Mouse (Mus musculus) bone marrow, adult 2 months (tissue): ENCODE data around the gene Zfp260. TPM values are rescaled to one million over a fixed set of nuclear protein-coding genes. Genes with fewer than 3 reads are reported as not detected.
"Not testable (repeated sequence)": the region's sequence is repeated elsewhere in the genome, so short reads cannot be mapped to it uniquely, and the experiment has no call there.

ENCODE experiments used
- H3K27ac ChIP-seq: fragments of 200-500 bp; 2 replicates; pipeline ENCODE4 v1.5.1; 2012; ENCODE audit warnings: low read depth, mild to moderate bottlenecking, control low read depth, inconsistent platforms, low read length; ENCODE audit not compliant: control insufficient read depth, poor library complexity, insufficient read depth
- H3K4me1 ChIP-seq: fragments of 200-500 bp; 2 replicates; pipeline ENCODE4 v1.6.1; 2011; ENCODE audit warnings: low read length; ENCODE audit not compliant: control insufficient read depth, insufficient read depth
- H3K4me3 ChIP-seq: fragments of 200-500 bp; replicated peaks from 2 replicates; pipeline ENCODE3; 2011; ENCODE audit warnings: mild to moderate bottlenecking, low read depth, low read length, control low read depth; ENCODE audit not compliant: control insufficient read depth
- CTCF ChIP-seq: fragments of 200-500 bp; IDR thresholded peaks from 2 replicates; pipeline ENCODE4 v1.5.1; 2011; ENCODE audit warnings: low read length, control low read depth; ENCODE audit not compliant: control insufficient read depth, insufficient read depth
- POLR2A ChIP-seq: fragments of 200-500 bp; IDR thresholded peaks from 2 replicates; pipeline ENCODE4 v1.6.1; 2011; ENCODE audit warnings: low read depth, mild to moderate bottlenecking, control low read depth, low read length, borderline replicate concordance; ENCODE audit not compliant: control insufficient read depth
- WGBS: fragments of 180-500 bp; shearing (Covaris S2); methylation state at CpG from one replicate; pipeline ENCODE4 v1.1.7; 2018; 5-methylcytosine and 5-hydroxymethylcytosine counted together
- polyA plus RNA-seq: library from polyadenylated mRNA; stranded (reverse); fragments of >200 nt; gene quantifications from 2 replicates; pipeline ENCODE4 v1.2.4, GENCODE M21; 2011; ENCODE audit warnings: low replicate concordance; ENCODE audit not compliant: missing spikeins, insufficient read depth, insufficient read length

Gene Zfp260
- polyA plus RNA-seq, 1 experiment, result 27.6 TPM

GRCm38 (mm10) chr7:30095551-30096125, 1.1 kb downstream of the Zfp260 start:
- Histone ChIP-seq H3K27ac (no peak overlapping the region), H3K4me3 (no peak overlapping the region), H3K4me1 (peaks cover 3% of the 10 kb centered on the region; the same call in 1 of the 2 replicates)
- WGBS, result 7% methylated on average over 5 of the region's 5 CpGs
- TF ChIP-seq CTCF (no peak), POLR2A (no peak)

GRCm38 (mm10) chr7:30099297-30099696, 4.7 kb downstream of the Zfp260 start:
- Histone ChIP-seq H3K4me3 (no peak overlapping the region), H3K4me1 (peaks cover 1% of the 10 kb centered on the region; the same call in 1 of the 2 replicates), H3K27ac (no peak overlapping the region)
- 87% methylated on average over 13 of the region's 13 CpGs for WGBS
- TF ChIP-seq POLR2A (no peak), CTCF (no peak)

- Histone ChIP-seq H3K4me3 (no peak overlapping the region), H3K27ac (no peak overlapping the region), H3K4me1 (no peaks in the 10 kb centered on the region)
- no peak for TF ChIP-seq POLR2A
- WGBS, result 93% methylated on average over 5 of the region's 5 CpGs
Measured at GRCm38 (mm10) chr7:30116076-30116475, 21.5 kb downstream of the Zfp260 start.

DNA sequence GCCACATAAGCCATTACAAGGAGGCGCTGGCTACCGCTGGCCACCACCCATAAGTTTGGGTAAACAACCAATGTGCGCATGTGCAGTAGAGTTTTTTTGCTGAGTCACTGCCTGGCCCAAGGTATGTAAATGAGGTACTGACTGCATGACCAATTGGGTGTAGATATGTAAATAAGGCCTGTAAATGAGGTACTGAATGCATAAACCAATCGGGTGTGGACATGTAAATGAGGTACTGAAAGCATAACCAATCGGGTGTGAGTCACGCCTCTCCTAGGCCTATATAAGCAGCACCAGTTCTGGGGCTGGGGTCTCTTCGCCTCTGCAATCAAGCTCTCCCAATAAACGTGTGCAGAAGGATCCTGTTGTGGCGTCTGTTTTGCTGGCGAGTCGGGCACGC, 23.4 kb downstream of the Zfp260 start:
- not testable (repeated sequence) for H3K4me1 ChIP-seq, H3K4me3 ChIP-seq, H3K27ac ChIP-seq
- WGBS, result 92% methylated on average over 12 of the region's 12 CpGs

GRCm38 (mm10) chr7:30121308-30122187, 27.0 kb downstream of the Zfp260 start, which contains the start of gene Zfp382:
Gene Zfp382, plus strand, starts transcription at chr7:30121942.
- TF ChIP-seq POLR2A (peak; percentile 52; the same call in 1 of the 2 replicates), CTCF (no peak)
- WGBS, result under 1% methylated on average over 61 of the region's 61 CpGs
- Histone ChIP-seq H3K4me3 (peak within 1 kb of the TSS; percentile 100), H3K27ac (peak within 1 kb of the TSS; percentile 44), H3K4me1 (no peaks in the 10 kb centered on the region; the same call in 1 of the 2 replicates)

GRCm38 (mm10) chr7:30122188-30122530, 27.6 kb downstream of the Zfp260 start:
- WGBS, result 2% methylated on average over 15 of the region's 15 CpGs
- Histone ChIP-seq H3K4me3 (peak overlapping the region; percentile 100), H3K27ac (peak overlapping the region; percentile 44; the same call in 1 of the 2 replicates), H3K4me1 (no peaks in the 10 kb centered on the region; the same call in 1 of the 2 replicates)
- no peak for TF ChIP-seq POLR2A
- TF ChIP-seq CTCF, result no peak

DNA sequence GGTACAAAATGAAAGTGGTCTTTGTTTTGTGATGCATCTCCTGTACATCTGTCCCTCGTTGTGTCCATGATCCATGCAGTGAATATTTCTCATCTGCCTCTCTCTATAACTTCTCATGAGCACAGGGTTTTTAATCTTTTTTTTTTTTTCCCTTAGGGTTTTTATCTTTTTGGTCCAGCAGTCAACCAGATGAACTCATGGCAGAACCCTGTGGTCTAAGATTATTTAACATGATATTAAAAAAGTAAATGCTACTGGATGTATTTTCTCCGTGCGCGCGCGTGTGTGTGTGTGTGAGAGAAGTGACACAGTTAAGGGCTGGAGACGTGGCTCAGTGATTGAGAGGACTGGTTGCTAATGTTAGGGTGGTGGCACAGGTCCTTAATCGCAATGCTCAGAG, 35.3 kb downstream of the Zfp260 start:
- WGBS, result 78% methylated on average over 8 of the region's 8 CpGs
- no peak overlapping the region for H3K4me3 ChIP-seq
- TF ChIP-seq POLR2A (no peak), CTCF (no peak)
- H3K27ac ChIP-seq, result no peak overlapping the region
- no peaks in the 10 kb centered on the region for H3K4me1 ChIP-seq

DNA sequence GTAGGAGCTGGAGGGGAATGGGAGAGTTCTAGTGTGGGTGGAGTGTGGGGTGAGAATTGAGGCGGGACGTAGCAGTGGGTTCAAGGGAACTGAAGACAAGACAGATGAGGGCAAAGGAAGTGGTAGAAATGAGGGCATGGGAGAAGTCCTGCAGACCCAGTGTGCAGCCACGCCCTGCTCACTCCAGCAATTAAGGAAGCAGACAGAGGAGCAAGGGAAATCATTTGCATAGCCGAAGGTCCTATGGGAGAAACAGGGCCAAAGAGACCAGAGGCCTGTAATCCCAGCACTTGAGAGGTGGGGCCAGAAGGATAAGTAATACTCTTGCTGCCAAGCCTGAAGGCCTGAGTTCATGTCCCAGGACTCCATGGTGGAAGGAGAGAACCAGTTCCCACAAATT, 37.8 kb downstream of the Zfp260 start:
- TF ChIP-seq CTCF, result no peak
- TF ChIP-seq POLR2A, result no peak
- Histone ChIP-seq H3K4me3 (no peak overlapping the region), H3K4me1 (no peaks in the 10 kb centered on the region), H3K27ac (no peak overlapping the region)
- 79% methylated on average over 4 of the region's 4 CpGs for WGBS
